Mouse (Mus musculus) adrenal gland, postnatal 0 days (tissue): ENCODE measurements around the gene Steap1. TPM values are rescaled to one million over a fixed set of nuclear protein-coding genes. Genes with fewer than 3 reads are reported as not detected.

Source experiments
- polyA plus RNA-seq: library from polyadenylated mRNA; unstranded; fragments of >200 nt; fragmentation: Nextera tagmentation; extraction: Ambion mirVana; gene quantifications from 2 replicates; pipeline ENCODE4 v1.2.1, GENCODE M21; 2015

Gene Steap1
- polyA plus RNA-seq, result 33.0 and 46.6 TPM in 2 replicates

GRCm38 (mm10) chr5:5748866-5749682 is at the start of gene Steap1:
TSS of gene Steap1 (minus strand) at chr5:5749326.

DNA sequence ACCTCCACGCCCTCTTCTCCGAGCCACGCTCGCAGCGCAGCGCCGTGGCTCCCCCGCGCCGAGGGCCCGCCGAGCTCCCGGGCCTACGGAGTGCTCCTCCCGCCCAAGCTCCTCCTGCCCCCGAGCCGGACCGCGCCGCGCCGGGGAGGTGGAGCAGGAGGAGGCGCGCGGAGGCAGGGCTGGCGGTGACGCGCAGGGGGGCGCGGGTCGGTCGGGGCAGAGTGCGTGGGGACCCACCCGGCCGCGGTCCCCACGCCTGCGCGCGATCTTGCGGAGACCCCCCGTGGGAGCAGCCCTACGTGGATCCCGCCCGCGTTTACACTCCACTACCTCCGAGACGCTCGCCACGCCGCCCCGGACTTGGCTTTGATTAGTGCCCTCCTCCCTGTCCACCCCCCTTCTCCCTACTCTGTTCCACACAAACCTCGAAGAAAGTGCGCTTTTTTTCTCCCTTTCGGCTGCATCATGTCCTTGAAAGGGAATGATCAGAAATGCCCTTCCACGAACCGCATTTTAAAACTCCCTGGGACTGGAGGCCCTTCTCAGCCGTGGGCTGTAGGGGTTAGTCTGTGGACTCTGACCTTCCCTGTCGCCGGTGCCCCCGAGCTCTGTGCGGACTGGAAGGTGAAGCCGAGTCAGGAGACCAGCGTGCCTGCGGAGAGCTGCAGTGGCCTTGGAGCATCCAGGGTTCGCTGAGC is 55.0 kb downstream of the Steap1 start, which contains the start of gene Steap2:
Gene Steap2, minus strand, starts transcription at position 623 of the 698 bp plus-strand sequence.

Other genes with a start within 250 kb of the Steap1 start
- gene Cldn12, start 234.4 kb downstream of the Steap1 start, polyA plus RNA-seq, result 7.3 and 8.3 TPM in 2 replicates
- gene Gtpbp10, start 189.8 kb downstream of the Steap1 start, polyA plus RNA-seq, result 20.1 and 23.1 TPM in 2 replicates
- 3.1 and 5.6 TPM in 2 replicates for gene Gm8773, start 175.5 kb downstream of the Steap1 start, polyA plus RNA-seq
- gene Cfap69, start 85.1 kb downstream of the Steap1 start, polyA plus RNA-seq, result 3.2 and 3.7 TPM in 2 replicates
- 6.6 and 10.9 TPM in 2 replicates for gene Steap2, start 54.7 kb downstream of the Steap1 start, polyA plus RNA-seq